Mouse (Mus musculus): ENCODE results near the gene Oosp2. TPM values are rescaled to one million over a fixed set of nuclear protein-coding genes. Genes with fewer than 3 reads are reported as not detected.

Oosp2 gene
- polyA plus RNA-seq, 1 experiment from 2014 or later = not detected

- Histone ChIP-seq H3K4me3 (replicated peaks) (no peak overlapping the region), H3K4me2 (no peak overlapping the region), H3K9ac (no peak overlapping the region), H3K9me3 (no peaks in the 10 kb centered on the region), H3K27ac (no peak overlapping the region), H3K36me3 (no peaks in the 10 kb centered on the region), H3K4me1 (no peaks in the 10 kb centered on the region), H3K27me3 (replicated peaks) (no peaks in the 10 kb centered on the region)
- ATAC-seq (ENCODE audit: insufficient read depth, low FRiP score, low read depth) = no peak
- 72% methylated on average over 1 of the region's 1 CpGs for WGBS
Observed at GRCm38 (mm10) chr19:11633732-11634131, 26.6 kb downstream of the Oosp2 start.

GRCm38 (mm10) chr19:11625231-11625630 lies 35.1 kb downstream of the Oosp2 start:
- ATAC-seq (ENCODE audit: insufficient read depth, low FRiP score, low read depth) = no peak
- no peak overlapping the region for H3K9ac ChIP-seq
- no peaks in the 10 kb centered on the region for H3K27me3 ChIP-seq (replicated peaks)
- H3K27ac ChIP-seq = no peak overlapping the region
- 46% methylated on average over 5 of the region's 5 CpGs for WGBS
- no peak overlapping the region for H3K4me3 ChIP-seq (replicated peaks)
- no peak overlapping the region for H3K4me2 ChIP-seq
- no peaks in the 10 kb centered on the region for H3K36me3 ChIP-seq
- no peaks in the 10 kb centered on the region for H3K9me3 ChIP-seq
- H3K4me1 ChIP-seq = no peaks in the 10 kb centered on the region

- H3K9me3 ChIP-seq = no peaks in the 10 kb centered on the region
- no peak overlapping the region for H3K27ac ChIP-seq
- no peak overlapping the region for H3K4me2 ChIP-seq
- H3K4me1 ChIP-seq = no peaks in the 10 kb centered on the region
- H3K36me3 ChIP-seq = no peaks in the 10 kb centered on the region
- no peak overlapping the region for H3K9ac ChIP-seq
- ATAC-seq (ENCODE audit: insufficient read depth, low FRiP score, low read depth) = no peak
- no peaks in the 10 kb centered on the region for H3K27me3 ChIP-seq (replicated peaks)
- H3K4me3 ChIP-seq (replicated peaks) = no peak overlapping the region
Observed at GRCm38 (mm10) chr19:11624800-11625199, 35.6 kb downstream of the Oosp2 start.

- WGBS = 83% methylated on average over 2 of the region's 2 CpGs
- no peak for ATAC-seq (ENCODE audit: insufficient read depth, low FRiP score, low read depth)
Observed at GRCm38 (mm10) chr19:11623551-11623950, 36.8 kb downstream of the Oosp2 start, which contains the start of gene Ms4a2. Gene Ms4a2 (minus strand): TSS chr19:11623719.

GRCm38 (mm10) chr19:11617983-11618382 lies 42.4 kb downstream of the Oosp2 start:
- H3K9ac ChIP-seq = no peak overlapping the region
- H3K27ac ChIP-seq = no peak overlapping the region
- H3K4me2 ChIP-seq = no peak overlapping the region
- no peaks in the 10 kb centered on the region for H3K36me3 ChIP-seq
- H3K27me3 ChIP-seq (replicated peaks) = no peaks in the 10 kb centered on the region
- no peak; the same call in 1 of the 2 replicates for ATAC-seq (ENCODE audit: insufficient read depth, low FRiP score, low read depth)
- no peaks in the 10 kb centered on the region for H3K4me1 ChIP-seq
- H3K9me3 ChIP-seq = no peaks in the 10 kb centered on the region
- H3K4me3 ChIP-seq (replicated peaks) = no peak overlapping the region

More at GRCm38 (mm10) chr19:11623551-11623950, 36.8 kb downstream of the Oosp2 start, which contains the start of gene Ms4a2:
- Histone ChIP-seq H3K9ac (no peak within 1 kb of the TSS), H3K27ac (no peak within 1 kb of the TSS), H3K9me3 (no peaks in the 10 kb centered on the region), H3K27me3 (replicated peaks) (no peaks in the 10 kb centered on the region), H3K4me1 (no peaks in the 10 kb centered on the region), H3K36me3 (no peaks in the 10 kb centered on the region), H3K4me2 (no peak within 1 kb of the TSS), H3K4me3 (replicated peaks) (no peak within 1 kb of the TSS)

- Histone ChIP-seq H3K4me3 (replicated peaks) (no peak overlapping the region), H3K36me3 (no peaks in the 10 kb centered on the region), H3K27me3 (replicated peaks) (no peaks in the 10 kb centered on the region), H3K9me3 (no peaks in the 10 kb centered on the region), H3K9ac (no peak overlapping the region), H3K4me1 (no peaks in the 10 kb centered on the region), H3K27ac (no peak overlapping the region), H3K4me2 (no peak overlapping the region)
- WGBS = 50% methylated on average over 2 of the region's 2 CpGs
- no peak for ATAC-seq (ENCODE audit: insufficient read depth, low FRiP score, low read depth)
Observed at GRCm38 (mm10) chr19:11614805-11615204, 45.6 kb downstream of the Oosp2 start.

- H3K9ac ChIP-seq = no peak overlapping the region
- ATAC-seq (ENCODE audit: insufficient read depth, low FRiP score, low read depth) = no peak
- WGBS = 37% methylated on average over 8 of the region's 8 CpGs
- H3K4me2 ChIP-seq = no peak overlapping the region
- H3K4me3 ChIP-seq (replicated peaks) = no peak overlapping the region
- no peaks in the 10 kb centered on the region for H3K9me3 ChIP-seq
- H3K4me1 ChIP-seq = no peaks in the 10 kb centered on the region
- H3K27me3 ChIP-seq (replicated peaks) = no peaks in the 10 kb centered on the region
- no peaks in the 10 kb centered on the region for H3K36me3 ChIP-seq
- H3K27ac ChIP-seq = no peak overlapping the region
Observed at GRCm38 (mm10) chr19:11613776-11614443, 46.4 kb downstream of the Oosp2 start.

- no peak overlapping the region for H3K4me2 ChIP-seq
- 89% methylated on average over 1 of the region's 1 CpGs for WGBS
- H3K27ac ChIP-seq = no peak overlapping the region
- no peak overlapping the region for H3K9ac ChIP-seq
- no peaks in the 10 kb centered on the region for H3K27me3 ChIP-seq (replicated peaks)
- H3K4me1 ChIP-seq = no peaks in the 10 kb centered on the region
- no peak for ATAC-seq (ENCODE audit: insufficient read depth, low FRiP score, low read depth)
- H3K36me3 ChIP-seq = no peaks in the 10 kb centered on the region
- no peaks in the 10 kb centered on the region for H3K9me3 ChIP-seq
- no peak overlapping the region for H3K4me3 ChIP-seq (replicated peaks)
Observed at GRCm38 (mm10) chr19:11613084-11613483, 47.3 kb downstream of the Oosp2 start.

GRCm38 (mm10) chr19:11612293-11612692 lies 48.1 kb downstream of the Oosp2 start:
- 40% methylated on average over 2 of the region's 2 CpGs for WGBS
- no peaks in the 10 kb centered on the region for H3K4me1 ChIP-seq
- H3K27me3 ChIP-seq (replicated peaks) = no peaks in the 10 kb centered on the region
- H3K36me3 ChIP-seq = no peaks in the 10 kb centered on the region
- H3K27ac ChIP-seq = no peak overlapping the region
- no peak for ATAC-seq (ENCODE audit: insufficient read depth, low FRiP score, low read depth)
- H3K9ac ChIP-seq = no peak overlapping the region
- H3K4me2 ChIP-seq = no peak overlapping the region
- H3K4me3 ChIP-seq (replicated peaks) = no peak overlapping the region
- no peaks in the 10 kb centered on the region for H3K9me3 ChIP-seq

GRCm38 (mm10) chr19:11611541-11611945 lies 48.8 kb downstream of the Oosp2 start:
- peak; percentile 50; the same call in 1 of the 2 replicates for ATAC-seq (ENCODE audit: insufficient read depth, low FRiP score, low read depth)
- H3K9me3 ChIP-seq = no peaks in the 10 kb centered on the region
- no peak overlapping the region for H3K9ac ChIP-seq
- H3K27ac ChIP-seq = no peak overlapping the region
- no peaks in the 10 kb centered on the region for H3K4me1 ChIP-seq
- H3K4me3 ChIP-seq (replicated peaks) = no peak overlapping the region
- H3K36me3 ChIP-seq = no peaks in the 10 kb centered on the region
- H3K4me2 ChIP-seq = no peak overlapping the region
- 14% methylated on average over 6 of the region's 6 CpGs for WGBS
- no peaks in the 10 kb centered on the region for H3K27me3 ChIP-seq (replicated peaks)

- Histone ChIP-seq H3K27ac (no peak overlapping the region), H3K27me3 (replicated peaks) (no peaks in the 10 kb centered on the region), H3K9me3 (no peaks in the 10 kb centered on the region), H3K4me1 (no peaks in the 10 kb centered on the region), H3K4me2 (no peak overlapping the region), H3K4me3 (replicated peaks) (no peak overlapping the region), H3K36me3 (no peaks in the 10 kb centered on the region), H3K9ac (no peak overlapping the region)
- 9% methylated on average over 1 of the region's 1 CpGs for WGBS
- no peak for ATAC-seq (ENCODE audit: insufficient read depth, low FRiP score, low read depth)
Observed at GRCm38 (mm10) chr19:11608172-11608571, 52.2 kb downstream of the Oosp2 start.

GRCm38 (mm10) chr19:11604603-11605002 lies 55.8 kb downstream of the Oosp2 start, which contains the start of gene Ms4a6d:
Gene Ms4a6d (minus strand): TSS chr19:11604849.
- no peak within 1 kb of the TSS for H3K4me2 ChIP-seq
- WGBS = 86% methylated on average over 2 of the region's 2 CpGs
- H3K4me3 ChIP-seq (replicated peaks) = no peak within 1 kb of the TSS
- no peaks in the 10 kb centered on the region for H3K9me3 ChIP-seq
- no peaks in the 10 kb centered on the region for H3K4me1 ChIP-seq
- H3K27me3 ChIP-seq (replicated peaks) = no peaks in the 10 kb centered on the region
- no peaks in the 10 kb centered on the region for H3K36me3 ChIP-seq
- no peak within 1 kb of the TSS for H3K9ac ChIP-seq
- ATAC-seq (ENCODE audit: insufficient read depth, low FRiP score, low read depth) = no peak
- no peak within 1 kb of the TSS for H3K27ac ChIP-seq

GRCm38 (mm10) chr19:11602026-11602425 lies 58.3 kb downstream of the Oosp2 start:
- no peaks in the 10 kb centered on the region for H3K27me3 ChIP-seq (replicated peaks)
- no peak overlapping the region for H3K4me3 ChIP-seq (replicated peaks)
- no peaks in the 10 kb centered on the region for H3K36me3 ChIP-seq
- WGBS = 78% methylated on average over 2 of the region's 2 CpGs
- no peaks in the 10 kb centered on the region for H3K9me3 ChIP-seq
- ATAC-seq (ENCODE audit: insufficient read depth, low FRiP score, low read depth) = peak; percentile 18; the same call in 1 of the 2 replicates
- no peak overlapping the region for H3K9ac ChIP-seq
- no peaks in the 10 kb centered on the region for H3K4me1 ChIP-seq
- H3K27ac ChIP-seq = no peak overlapping the region
- H3K4me2 ChIP-seq = no peak overlapping the region
